Mouse (Mus musculus) stomach, postnatal 0 days (tissue): ENCODE measurements around the gene E4f1. TPM values are rescaled to one million over a fixed set of nuclear protein-coding genes. Genes with fewer than 3 reads are reported as not detected.

Source experiments
- ATAC-seq: fragments of 200-750 bp; cut with Nextera tagmentation; 2 replicates; pipeline ENCODE4 v1.8.0; 2017; ENCODE audit not compliant: low FRiP score, low TSS enrichment
- DNase-seq: peaks from one replicate; pipeline ENCODE4 v3.0.0-alpha.2; 2016; ENCODE audit warnings: low spot score
- H3K27ac ChIP-seq: fragments of 300-500 bp; sonication (generic); replicated peaks from 2 replicates; pipeline ENCODE4 v1.5.1; 2014; ENCODE audit warnings: mild to moderate bottlenecking, control low read depth
- H3K27me3 ChIP-seq: fragments of 300-500 bp; sonication (generic); 2 replicates; pipeline ENCODE4 v1.6.1; 2014; ENCODE audit warnings: low read length; ENCODE audit not compliant: control insufficient read depth, insufficient read depth
- H3K36me3 ChIP-seq: fragments of 300-500 bp; sonication (generic); 2 replicates; pipeline ENCODE4 v1.6.1; 2014; ENCODE audit warnings: low read length, mixed read lengths; ENCODE audit not compliant: control insufficient read depth, insufficient read depth
- H3K4me1 ChIP-seq: fragments of 300-500 bp; sonication (generic); replicated peaks from 2 replicates; pipeline ENCODE4 v1.6.1; 2014; ENCODE audit warnings: antibody characterized with exemption; ENCODE audit not compliant: control insufficient read depth, insufficient read depth
- H3K4me2 ChIP-seq: fragments of 300-500 bp; sonication (generic); replicated peaks from 2 replicates; pipeline ENCODE4 v1.6.1; 2014; ENCODE audit warnings: low read depth, mild to moderate bottlenecking, control low read depth, moderate library complexity
- H3K4me3 ChIP-seq: fragments of 300-500 bp; sonication (generic); 2 replicates; pipeline ENCODE4 v1.5.1; 2014; ENCODE audit warnings: low read depth, low read length, control low read depth
- H3K9ac ChIP-seq: fragments of 300-500 bp; sonication (generic); 2 replicates; pipeline ENCODE4 v1.6.1; 2014; ENCODE audit warnings: mild to moderate bottlenecking, low read length, control low read depth, mixed read lengths
- H3K9me3 ChIP-seq: fragments of 300-500 bp; sonication (generic); 2 replicates; pipeline ENCODE4 v1.6.1; 2016; ENCODE audit warnings: low read length; ENCODE audit not compliant: control insufficient read depth
- CTCF ChIP-seq: IDR thresholded peaks from 2 replicates; pipeline ENCODE4 v1.5.1; 2016; ENCODE audit warnings: antibody characterized with exemption, low read depth, mild to moderate bottlenecking, moderate library complexity
- EP300 ChIP-seq: optimal IDR thresholded peaks from 2 replicates; pipeline ENCODE3; 2016; ENCODE audit warnings: antibody characterized with exemption
- WGBS: fragments of 180-500 bp; shearing (Covaris S2); extraction: QIAGEN DNeasy Blood & Tissue Kit; methylation state at CpG from one replicate; pipeline ENCODE4 v1.1.7; 2014; 5-methylcytosine and 5-hydroxymethylcytosine counted together
- polyA plus RNA-seq: library from polyadenylated mRNA; unstranded; fragments of >200 nt; fragmentation: Nextera tagmentation; extraction: Ambion mirVana; gene quantifications from 2 replicates; pipeline ENCODE4 v1.2.1, GENCODE M21; 2015

E4f1 gene
- polyA plus RNA-seq, 1 experiment from 2014 or later = 12.0 TPM

GRCm38 (mm10) chr17:24506332-24507070, 36.4 kb upstream of the E4f1 start:
- no peak overlapping the region for H3K27ac ChIP-seq
- no peak for TF ChIP-seq CTCF
- TF ChIP-seq EP300 = no peak
- 44% methylated on average over 36 of the region's 36 CpGs for WGBS
- peak; percentile 33 for DNase-seq
- no peak overlapping the region for H3K9ac ChIP-seq
- no peaks in the 10 kb centered on the region for H3K27me3 ChIP-seq
- H3K4me1 ChIP-seq = no peaks in the 10 kb centered on the region; the same call in 1 of the 2 replicates
- H3K9me3 ChIP-seq = no peaks in the 10 kb centered on the region
- H3K4me2 ChIP-seq = no peak overlapping the region; the same call in 1 of the 2 replicates
- H3K4me3 ChIP-seq = no peak overlapping the region
- peaks cover 25% of the 10 kb centered on the region for H3K36me3 ChIP-seq
- no peak for ATAC-seq

- DNase-seq = no peak
- Histone ChIP-seq H3K4me1 (no peaks in the 10 kb centered on the region; the same call in 1 of the 2 replicates), H3K9ac (no peak overlapping the region), H3K4me3 (no peak overlapping the region), H3K27ac (no peak overlapping the region), H3K36me3 (peaks cover 16% of the 10 kb centered on the region), H3K4me2 (no peak overlapping the region), H3K27me3 (no peaks in the 10 kb centered on the region), H3K9me3 (no peaks in the 10 kb centered on the region)
- no peak for TF ChIP-seq CTCF
- no peak for ATAC-seq
- 93% methylated on average over 30 of the region's 30 CpGs for WGBS
Observed at GRCm38 (mm10) chr17:24505286-24505955, 35.3 kb upstream of the E4f1 start.

DNA sequence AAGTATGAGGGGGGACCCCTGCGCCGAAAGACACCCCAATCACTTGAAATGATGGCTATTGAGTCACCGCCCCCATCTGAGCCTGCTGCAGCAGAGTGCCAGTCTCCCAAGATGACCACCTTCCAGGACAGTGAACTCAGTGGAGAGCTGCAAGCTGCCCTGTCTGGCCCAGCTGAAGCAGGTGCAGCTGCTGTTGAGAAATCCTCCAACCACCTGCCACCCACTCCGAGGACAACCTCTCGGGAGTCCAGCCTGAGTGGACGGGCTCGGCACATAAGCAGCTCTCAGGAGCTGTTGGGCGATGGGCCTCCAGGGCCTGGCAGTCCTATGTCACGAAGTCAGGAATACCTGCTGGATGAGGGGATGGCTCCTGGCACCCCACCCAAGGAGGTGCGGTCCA, 34.0 kb upstream of the E4f1 start:
- Histone ChIP-seq H3K9ac (no peak overlapping the region), H3K4me1 (no peaks in the 10 kb centered on the region; the same call in 1 of the 2 replicates), H3K9me3 (no peaks in the 10 kb centered on the region), H3K36me3 (peaks cover 4% of the 10 kb centered on the region), H3K27ac (no peak overlapping the region), H3K4me3 (no peak overlapping the region), H3K27me3 (no peaks in the 10 kb centered on the region), H3K4me2 (no peak overlapping the region)
- WGBS = 88% methylated on average over 10 of the region's 10 CpGs
- TF ChIP-seq EP300 = no peak
- TF ChIP-seq CTCF = no peak
- ATAC-seq (no peak), DNase-seq (no peak)

DNA sequence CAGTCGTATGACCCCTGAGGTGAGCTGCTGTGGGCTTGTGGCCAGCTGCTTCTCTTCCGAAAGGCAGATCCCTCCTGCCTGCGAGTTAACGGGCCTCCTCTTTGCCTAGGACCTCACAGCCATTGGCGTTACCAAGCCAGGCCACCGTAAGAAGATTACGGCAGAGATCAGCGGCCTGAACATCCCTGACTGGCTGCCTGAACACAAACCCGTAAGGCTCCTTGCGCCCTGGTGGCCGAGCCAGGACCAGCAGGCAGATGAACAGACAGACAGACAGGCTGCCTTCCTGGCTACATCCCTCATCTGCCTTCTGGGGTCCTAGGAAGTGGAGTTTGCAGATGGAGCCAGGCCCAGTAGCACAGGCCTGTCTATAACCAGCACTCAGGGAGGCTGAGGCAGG, 32.1 kb upstream of the E4f1 start:
- Histone ChIP-seq H3K9me3 (no peaks in the 10 kb centered on the region), H3K4me3 (no peak overlapping the region), H3K27ac (no peak overlapping the region), H3K4me2 (no peak overlapping the region), H3K9ac (no peak overlapping the region), H3K4me1 (no peaks in the 10 kb centered on the region; the same call in 1 of the 2 replicates), H3K36me3 (no peaks in the 10 kb centered on the region), H3K27me3 (no peaks in the 10 kb centered on the region)
- no peak for ATAC-seq
- DNase-seq = no peak
- WGBS = 50% methylated on average over 11 of the region's 11 CpGs
- TF ChIP-seq CTCF (peak; percentile 49), EP300 (no peak)

GRCm38 (mm10) chr17:24496026-24496425, 25.9 kb upstream of the E4f1 start:
- peak overlapping the region; percentile 13; the same call in 1 of the 2 replicates for H3K9ac ChIP-seq
- H3K4me2 ChIP-seq = no peak overlapping the region
- ATAC-seq (no peak), DNase-seq (no peak)
- TF ChIP-seq CTCF = no peak
- no peak for TF ChIP-seq EP300
- H3K9me3 ChIP-seq = no peaks in the 10 kb centered on the region
- no peaks in the 10 kb centered on the region for H3K4me1 ChIP-seq
- H3K27ac ChIP-seq = no peak overlapping the region
- no peaks in the 10 kb centered on the region for H3K36me3 ChIP-seq
- WGBS = 71% methylated on average over 1 of the region's 1 CpGs
- no peaks in the 10 kb centered on the region for H3K27me3 ChIP-seq
- no peak overlapping the region for H3K4me3 ChIP-seq

DNA sequence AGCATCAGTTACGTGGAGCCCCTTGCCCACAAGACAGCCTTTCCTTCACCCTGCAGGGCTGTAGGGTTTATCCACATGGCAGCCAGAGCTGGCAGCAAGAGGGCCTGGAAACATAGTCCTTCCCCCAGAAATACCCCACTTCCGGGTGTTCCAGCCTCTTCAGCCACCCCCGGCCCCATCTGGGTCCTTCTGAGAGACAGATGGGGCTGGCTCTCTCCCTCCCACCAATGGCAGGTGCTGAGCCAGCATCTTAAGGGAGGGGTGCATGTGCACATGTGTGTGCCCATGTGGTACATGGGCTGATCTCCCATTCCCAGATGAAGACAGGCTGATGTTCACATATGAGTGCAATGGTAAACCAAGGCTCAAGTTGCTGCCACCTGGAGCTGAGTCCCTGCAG, 25.3 kb upstream of the E4f1 start:
- Histone ChIP-seq H3K27me3 (no peaks in the 10 kb centered on the region), H3K9ac (no peak overlapping the region), H3K9me3 (no peaks in the 10 kb centered on the region), H3K4me2 (no peak overlapping the region), H3K36me3 (no peaks in the 10 kb centered on the region), H3K4me1 (no peaks in the 10 kb centered on the region), H3K27ac (no peak overlapping the region), H3K4me3 (no peak overlapping the region)
- DNase-seq = no peak
- 77% methylated on average over 3 of the region's 3 CpGs for WGBS
- TF ChIP-seq EP300 = no peak
- no peak for TF ChIP-seq CTCF
- ATAC-seq = no peak
